Mouse (Mus musculus): ENCODE data around the gene Frmd8. TPM values are rescaled to one million over a fixed set of nuclear protein-coding genes. Genes with fewer than 3 reads are reported as not detected.

Gene Frmd8
- polyA plus RNA-seq, 1 experiment from 2014 or later, result 14.7 TPM

DNA sequence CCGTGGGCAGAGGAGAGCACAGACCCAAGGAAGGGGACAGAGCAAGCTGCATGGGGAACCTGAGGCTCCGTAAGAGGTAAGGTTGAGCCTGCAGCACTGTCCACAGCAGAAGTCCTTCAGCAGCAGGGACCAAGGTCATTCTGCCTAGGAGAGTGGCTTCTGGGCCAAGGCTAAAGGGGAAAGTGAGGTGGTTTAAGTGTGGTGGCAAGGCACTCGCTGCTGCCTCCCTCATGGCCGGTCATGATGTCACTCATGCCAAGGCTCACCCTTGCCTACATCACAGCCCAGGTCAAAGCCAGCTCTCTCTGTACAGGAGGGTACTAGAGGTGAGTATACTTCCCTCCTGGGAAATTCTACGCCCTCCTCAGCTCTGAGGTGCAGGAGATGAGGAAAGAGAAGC, 11.3 kb downstream of the Frmd8 start:
- no peak overlapping the region for H3K4me2 ChIP-seq (ENCODE audit: low read length)
- H3K9me3 ChIP-seq (replicated peaks; ENCODE audit: control insufficient read depth, low read length, poor library complexity, severe bottlenecking), result no peaks in the 10 kb centered on the region
- H3K4me3 ChIP-seq (ENCODE audit: low read depth, low read length), result no peak overlapping the region
- H3K4me1 ChIP-seq (ENCODE audit: control insufficient read depth, insufficient read depth, low read length), result no peaks in the 10 kb centered on the region
- H3K36me3 ChIP-seq (ENCODE audit: control insufficient read depth, insufficient read depth, low read length), result peaks cover 42% of the 10 kb centered on the region
- H3K27ac ChIP-seq (ENCODE audit: low read length), result no peak overlapping the region
- no peak for ATAC-seq
- no peaks in the 10 kb centered on the region for H3K27me3 ChIP-seq (ENCODE audit: control insufficient read depth, insufficient read depth, low read depth, low read length)
- H3K9ac ChIP-seq (ENCODE audit: low read depth, low read length), result no peak overlapping the region
- WGBS, result 96% methylated on average over 5 of the region's 5 CpGs

- no peak overlapping the region for H3K27ac ChIP-seq (ENCODE audit: low read length)
- no peak overlapping the region for H3K9ac ChIP-seq (ENCODE audit: low read depth, low read length)
- WGBS, result 97% methylated on average over 14 of the region's 14 CpGs
- H3K4me1 ChIP-seq (ENCODE audit: control insufficient read depth, insufficient read depth, low read length), result no peaks in the 10 kb centered on the region
- H3K36me3 ChIP-seq (ENCODE audit: control insufficient read depth, insufficient read depth, low read length), result peaks cover 43% of the 10 kb centered on the region
- H3K9me3 ChIP-seq (replicated peaks; ENCODE audit: control insufficient read depth, low read length, poor library complexity, severe bottlenecking), result no peaks in the 10 kb centered on the region
- H3K4me2 ChIP-seq (ENCODE audit: low read length), result no peak overlapping the region
- no peaks in the 10 kb centered on the region for H3K27me3 ChIP-seq (ENCODE audit: control insufficient read depth, insufficient read depth, low read depth, low read length)
- H3K4me3 ChIP-seq (ENCODE audit: low read depth, low read length), result no peak overlapping the region
- no peak for ATAC-seq
Measured at GRCm38 (mm10) chr19:5862335-5863085, 12.6 kb downstream of the Frmd8 start.

DNA sequence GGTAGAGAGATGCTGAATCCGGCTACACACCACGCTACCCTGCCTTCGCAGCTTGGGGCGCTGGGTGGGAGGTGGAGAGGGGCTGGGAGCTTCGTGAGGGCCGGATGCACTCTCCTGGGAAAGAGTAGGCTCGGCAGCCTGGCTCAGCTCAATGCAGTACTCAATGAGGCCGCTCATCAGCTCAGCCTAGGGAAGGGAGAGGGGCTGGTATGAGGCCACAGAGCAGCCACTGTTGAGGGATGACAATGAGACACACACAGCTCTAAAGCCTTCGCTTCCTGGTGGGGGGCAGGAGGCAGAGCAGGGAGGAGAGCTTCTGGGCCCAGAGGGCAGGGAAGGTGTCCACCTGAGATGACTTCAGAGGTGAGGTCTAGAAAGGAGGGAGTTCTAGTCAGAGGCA, 18.5 kb downstream of the Frmd8 start:
- Histone ChIP-seq H3K9me3 (replicated peaks; ENCODE audit: control insufficient read depth, low read length, poor library complexity, severe bottlenecking) (no peaks in the 10 kb centered on the region), H3K9ac (ENCODE audit: low read depth, low read length) (no peak overlapping the region), H3K27ac (ENCODE audit: low read length) (no peak overlapping the region), H3K36me3 (ENCODE audit: control insufficient read depth, insufficient read depth, low read length) (peaks cover 19% of the 10 kb centered on the region), H3K4me1 (ENCODE audit: control insufficient read depth, insufficient read depth, low read length) (0 out of 2 replicates have a peak, but pooled peaks cover under 1% of the 10 kb centered on the region), H3K4me3 (ENCODE audit: low read depth, low read length) (no peak overlapping the region), H3K27me3 (ENCODE audit: control insufficient read depth, insufficient read depth, low read depth, low read length) (no peaks in the 10 kb centered on the region), H3K4me2 (ENCODE audit: low read length) (no peak overlapping the region)
- 81% methylated on average over 9 of the region's 9 CpGs for WGBS
- no peak for ATAC-seq

DNA sequence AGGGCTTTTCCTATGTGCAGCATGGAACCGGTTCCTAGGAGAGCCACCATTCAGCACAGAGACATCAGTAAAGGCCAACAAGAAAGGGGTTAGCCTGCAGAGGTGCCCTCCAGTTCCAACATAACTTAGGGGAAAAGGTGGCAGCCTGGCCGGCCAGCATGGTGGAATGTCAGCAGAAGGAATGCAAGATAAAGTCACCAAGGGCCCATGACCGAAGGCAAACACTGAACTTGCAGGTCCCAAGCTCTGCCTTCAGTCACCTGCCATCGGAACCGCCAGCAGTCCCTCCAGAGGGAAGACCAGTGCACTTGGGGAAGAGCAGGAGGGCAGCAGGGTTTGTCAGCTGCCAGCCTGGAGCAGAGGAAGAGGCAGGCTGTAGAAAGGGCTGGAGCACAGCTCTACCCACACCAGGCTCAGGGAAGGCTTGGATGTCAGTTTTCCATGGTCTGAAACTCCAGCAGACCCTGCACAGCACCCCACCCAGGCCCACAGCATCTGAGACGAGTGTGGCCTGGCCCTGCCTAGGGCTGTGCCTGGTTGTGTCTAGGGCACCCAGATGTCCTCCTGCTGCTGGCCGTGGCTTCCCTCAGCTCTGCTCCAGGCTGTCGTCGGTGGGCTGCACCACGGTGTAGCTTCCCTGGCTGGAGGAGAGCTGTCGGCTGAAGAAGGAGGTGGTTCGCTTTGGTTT, 22.9 kb downstream of the Frmd8 start:
- 87% methylated on average over 12 of the region's 12 CpGs for WGBS
- Histone ChIP-seq H3K27ac (ENCODE audit: low read length) (no peak overlapping the region), H3K27me3 (ENCODE audit: control insufficient read depth, insufficient read depth, low read depth, low read length) (no peaks in the 10 kb centered on the region), H3K9ac (ENCODE audit: low read depth, low read length) (peak overlapping the region; percentile 10; the same call in 1 of the 2 replicates), H3K36me3 (ENCODE audit: control insufficient read depth, insufficient read depth, low read length) (peaks cover 4% of the 10 kb centered on the region; the same call in 1 of the 2 replicates), H3K4me3 (ENCODE audit: low read depth, low read length) (no peak overlapping the region), H3K4me2 (ENCODE audit: low read length) (no peak overlapping the region), H3K9me3 (replicated peaks; ENCODE audit: control insufficient read depth, low read length, poor library complexity, severe bottlenecking) (no peaks in the 10 kb centered on the region), H3K4me1 (ENCODE audit: control insufficient read depth, insufficient read depth, low read length) (peaks cover 30% of the 10 kb centered on the region)
- ATAC-seq, result no peak

- Histone ChIP-seq H3K4me1 (ENCODE audit: control insufficient read depth, insufficient read depth, low read length) (peaks cover 37% of the 10 kb centered on the region), H3K36me3 (ENCODE audit: control insufficient read depth, insufficient read depth, low read length) (peaks cover 4% of the 10 kb centered on the region; the same call in 1 of the 2 replicates), H3K4me3 (ENCODE audit: low read depth, low read length) (no peak overlapping the region), H3K4me2 (ENCODE audit: low read length) (no peak overlapping the region; the same call in 1 of the 2 replicates), H3K27ac (ENCODE audit: low read length) (0 out of 2 replicates have a peak overlapping the region, but pooled peaks have one; percentile 10), H3K27me3 (ENCODE audit: control insufficient read depth, insufficient read depth, low read depth, low read length) (no peaks in the 10 kb centered on the region), H3K9me3 (replicated peaks; ENCODE audit: control insufficient read depth, low read length, poor library complexity, severe bottlenecking) (no peaks in the 10 kb centered on the region), H3K9ac (ENCODE audit: low read depth, low read length) (peak overlapping the region; percentile 48)
- no peak for ATAC-seq
- WGBS, result 74% methylated on average over 5 of the region's 5 CpGs
Measured at GRCm38 (mm10) chr19:5851481-5851971, 23.5 kb downstream of the Frmd8 start.

GRCm38 (mm10) chr19:5850860-5851259, 24.2 kb downstream of the Frmd8 start:
- no peak overlapping the region for H3K27ac ChIP-seq (ENCODE audit: low read length)
- 91% methylated on average over 3 of the region's 3 CpGs for WGBS
- no peak overlapping the region for H3K9ac ChIP-seq (ENCODE audit: low read depth, low read length)
- H3K4me3 ChIP-seq (ENCODE audit: low read depth, low read length), result no peak overlapping the region
- no peaks in the 10 kb centered on the region for H3K27me3 ChIP-seq (ENCODE audit: control insufficient read depth, insufficient read depth, low read depth, low read length)
- H3K36me3 ChIP-seq (ENCODE audit: control insufficient read depth, insufficient read depth, low read length), result peaks cover 4% of the 10 kb centered on the region; the same call in 1 of the 2 replicates
- H3K4me2 ChIP-seq (ENCODE audit: low read length), result no peak overlapping the region
- H3K4me1 ChIP-seq (ENCODE audit: control insufficient read depth, insufficient read depth, low read length), result peaks cover 39% of the 10 kb centered on the region
- no peaks in the 10 kb centered on the region for H3K9me3 ChIP-seq (replicated peaks; ENCODE audit: control insufficient read depth, low read length, poor library complexity, severe bottlenecking)
- ATAC-seq, result no peak

GRCm38 (mm10) chr19:5849843-5850527, 25.1 kb downstream of the Frmd8 start:
- Histone ChIP-seq H3K27ac (ENCODE audit: low read length) (no peak overlapping the region), H3K4me3 (ENCODE audit: low read depth, low read length) (no peak overlapping the region), H3K9ac (ENCODE audit: low read depth, low read length) (no peak overlapping the region), H3K4me1 (ENCODE audit: control insufficient read depth, insufficient read depth, low read length) (peaks cover 44% of the 10 kb centered on the region), H3K27me3 (ENCODE audit: control insufficient read depth, insufficient read depth, low read depth, low read length) (no peaks in the 10 kb centered on the region), H3K9me3 (replicated peaks; ENCODE audit: control insufficient read depth, low read length, poor library complexity, severe bottlenecking) (no peaks in the 10 kb centered on the region), H3K4me2 (ENCODE audit: low read length) (0 out of 2 replicates have a peak overlapping the region, but pooled peaks have one; percentile 2), H3K36me3 (ENCODE audit: control insufficient read depth, insufficient read depth, low read length) (peaks cover 4% of the 10 kb centered on the region; the same call in 1 of the 2 replicates)
- no peak for ATAC-seq
- 30% methylated on average over 11 of the region's 11 CpGs for whole genome bisulfite sequencing

GRCm38 (mm10) chr19:5848826-5849672, 26.0 kb downstream of the Frmd8 start:
- 42% methylated on average over 13 of the region's 13 CpGs for WGBS
- H3K4me2 ChIP-seq (ENCODE audit: low read length), result peak overlapping the region; percentile 13; the same call in 1 of the 2 replicates
- ATAC-seq, result no peak
- peak overlapping the region; percentile 92 for H3K27ac ChIP-seq (ENCODE audit: low read length)
- peaks cover 51% of the 10 kb centered on the region for H3K4me1 ChIP-seq (ENCODE audit: control insufficient read depth, insufficient read depth, low read length)
- H3K4me3 ChIP-seq (ENCODE audit: low read depth, low read length), result no peak overlapping the region
- H3K36me3 ChIP-seq (ENCODE audit: control insufficient read depth, insufficient read depth, low read length), result peaks cover 4% of the 10 kb centered on the region; the same call in 1 of the 2 replicates
- H3K27me3 ChIP-seq (ENCODE audit: control insufficient read depth, insufficient read depth, low read depth, low read length), result no peaks in the 10 kb centered on the region
- H3K9me3 ChIP-seq (replicated peaks; ENCODE audit: control insufficient read depth, low read length, poor library complexity, severe bottlenecking), result no peaks in the 10 kb centered on the region
- H3K9ac ChIP-seq (ENCODE audit: low read depth, low read length), result peak overlapping the region; percentile 53

Measured in midbrain, embryonic 16.5 days (tissue).